Mouse (Mus musculus): ENCODE results near the gene Zfp790.
"Not testable (repeated sequence)": the region's sequence is repeated elsewhere in the genome, so short reads cannot be mapped to it uniquely, and the experiment has no call there.

Gene Zfp790

GRCm38 (mm10) chr7:29842105-29842504, 26.2 kb downstream of the Zfp790 start:
- DNase-seq (ENCODE audit: low spot score in 2 of 2), result no peak

- no peak for DNase-seq (ENCODE audit: low spot score in 2 of 2)
Observed at GRCm38 (mm10) chr7:29844616-29845015, 28.7 kb downstream of the Zfp790 start.

- DNase-seq (ENCODE audit: low spot score in 2 of 2), result no peak
Observed at GRCm38 (mm10) chr7:29852831-29853218, 36.9 kb downstream of the Zfp790 start.

- peak; percentile 80 to 84 for DNase-seq (ENCODE audit: low spot score in 2 of 2)
Observed at GRCm38 (mm10) chr7:29853219-29853842, 37.4 kb downstream of the Zfp790 start, which contains the start of gene Zfp940. Gene Zfp940, minus strand, starts transcription at chr7:29853669.

- DNase-seq (ENCODE audit: low spot score in 2 of 2), result peak; percentile 83 to 87
Observed at GRCm38 (mm10) chr7:29859532-29860517, 43.9 kb downstream of the Zfp790 start, which contains the start of gene Zfp420. Gene Zfp420, plus strand, starts transcription at chr7:29859979.

- DNase-seq (ENCODE audit: low spot score in 2 of 2), result no peak
Observed at GRCm38 (mm10) chr7:29861660-29862059, 45.7 kb downstream of the Zfp790 start.

- DNase-seq (ENCODE audit: low spot score in 2 of 2), result no peak
Observed at GRCm38 (mm10) chr7:29874256-29874655, 58.3 kb downstream of the Zfp790 start.

GRCm38 (mm10) chr7:29877561-29877960, 61.6 kb downstream of the Zfp790 start:
- not testable (repeated sequence) for DNase-seq (ENCODE audit: low spot score in 2 of 2)

- no peak for DNase-seq (ENCODE audit: low spot score in 2 of 2)
Observed at GRCm38 (mm10) chr7:29880056-29880455, 64.1 kb downstream of the Zfp790 start.
